Mouse (Mus musculus) heart, postnatal 36 days (tissue): Measurements from ENCODE around the gene Lypd5. TPM values are rescaled to one million over a fixed set of nuclear protein-coding genes. Genes with fewer than 3 reads are reported as not detected.

ENCODE experiments used
- microRNA-seq, 2 experiments: library from miRNA; unstranded; fragments of <30 nt; microRNA quantifications; one replicate each; pipeline ENCODE4 v1.2.0; 2021; ENCODE audit warnings: borderline number of aligned reads in 2 of 2
- total RNA-seq, 2 experiments: library from RNA; stranded (reverse); gene quantifications; 2 replicates each; pipeline ENCODE4 v1.2.3; 2021

Gene Lypd5
- total RNA-seq, 2 experiments from 2014 or later, result not detected

Small RNA genes lying within 50 kb of the gene (microRNA-seq; reads per million reads assigned to microRNA genes)
- gene Gm27592, result 0 reads per million in 2 experiments

Other genes starting within 250 kb of the Lypd5 start
- gene Zfp112, start 236.9 kb upstream of the Lypd5 start, total RNA-seq, result 1 to 10 TPM; 2.8 to 3.7 TPM
- gene Zfp235, start 215.0 kb upstream of the Lypd5 start, total RNA-seq, result 1 to 10 TPM; 5.5 to 6.0 TPM
- under 1 TPM in 1 of 2 experiments, not detected in 1; 0.11 TPM for gene Zfp114, start 174.1 kb upstream of the Lypd5 start, total RNA-seq
- 1 to 10 TPM; 3.8 to 4.3 TPM for gene Zfp111, start 137.8 kb upstream of the Lypd5 start, total RNA-seq
- 1 to 10 TPM; 1.7 to 1.8 TPM for gene Zfp109, start 111.6 kb upstream of the Lypd5 start, total RNA-seq
- 1 to 10 TPM; 1.8 to 2.2 TPM for gene Zfp108, start 94.4 kb upstream of the Lypd5 start, total RNA-seq
- 1 to 10 TPM; 3.8 to 4.1 TPM for gene Zfp93, start 78.8 kb upstream of the Lypd5 start, total RNA-seq
- 1 to 10 TPM; 2.1 to 3.8 TPM for gene Zfp61, start 48.0 kb upstream of the Lypd5 start, total RNA-seq
- 1 to 10 TPM; 1.7 to 2.5 TPM for gene Zfp94, start 32.5 kb upstream of the Lypd5 start, total RNA-seq
- not detected for gene Tescl, start 15.3 kb upstream of the Lypd5 start, total RNA-seq
- gene Kcnn4, start 21.1 kb downstream of the Lypd5 start, total RNA-seq, result under 1 TPM; 0.42 to 0.62 TPM
- gene Smg9, start 50.4 kb downstream of the Lypd5 start, total RNA-seq, result 1 to 10 TPM; 7.1 to 9.6 TPM
- gene Irgc1, start 103.1 kb downstream of the Lypd5 start, total RNA-seq, result not detected
- 1 to 10 TPM; 1.9 to 3.3 TPM for gene Plaur, start 113.3 kb downstream of the Lypd5 start, total RNA-seq
- 10 to 100 TPM; 13.1 to 13.6 TPM for gene Cadm4, start 132.8 kb downstream of the Lypd5 start, total RNA-seq
- 10 to 100 TPM; 11.5 to 13.8 TPM for gene Zfp428, start 157.8 kb downstream of the Lypd5 start, total RNA-seq
- gene AC161166.1, start 163.3 kb downstream of the Lypd5 start, total RNA-seq, result not detected
- gene Irgq, start 181.5 kb downstream of the Lypd5 start, total RNA-seq, result 10 to 100 TPM; 16.4 to 16.5 TPM
- gene Pinlyp, start 196.9 kb downstream of the Lypd5 start, total RNA-seq, result not detected
- 10 to 100 TPM; 26.9 to 27.4 TPM for gene Xrcc1, start 197.1 kb downstream of the Lypd5 start, total RNA-seq
- gene Ethe1, start 238.3 kb downstream of the Lypd5 start, total RNA-seq, result 10 to 100 TPM; 52.9 to 56.5 TPM
- gene Zfp575, start 238.4 kb downstream of the Lypd5 start, total RNA-seq, result under 1 TPM; 0.08 to 0.11 TPM